13 mouse cellular contexts compared by ENCODE assay signal in genomic region chr2:163332368-163333055, GRCm38 (mm10).
DNase-seq lines count a peak whose midpoint lies in the region; ATAC-seq and TF ChIP-seq lines count a peak whose summit lies in the region.
"Had no signal": no experiment of that assay in that cellular context is flagged by ENCODE, and none has a peak within 500 bp of the region (broad histone marks: within the 10 kb centered on the region; RNA-seq: fewer than 3 reads in every experiment).

No protein-coding gene starts in this region.

- no peak overlapping the region for H3K4me3 ChIP-seq in forebrain, embryonic 15.5 days
- H3K4me3 ChIP-seq in forebrain, embryonic 12.5 days (replicated peaks), result no peak overlapping the region
- no peak overlapping the region for H3K4me3 ChIP-seq in forebrain, postnatal 0 days (ENCODE audit: low read depth, low read length)
- H3K4me3 ChIP-seq: limb, embryonic 12.5 days; stomach, embryonic 15.5 days had no signal

- no peaks in the 10 kb centered on the region for H3K36me3 ChIP-seq in forebrain, embryonic 15.5 days
- H3K36me3 ChIP-seq in forebrain, embryonic 12.5 days (replicated peaks), result no peaks in the 10 kb centered on the region
- no peaks in the 10 kb centered on the region for H3K36me3 ChIP-seq in forebrain, postnatal 0 days (ENCODE audit: insufficient read depth)
- H3K36me3 ChIP-seq: limb, embryonic 12.5 days; stomach, embryonic 15.5 days had no signal

- H3K4me1 ChIP-seq in forebrain, embryonic 15.5 days, result no peaks in the 10 kb centered on the region
- peaks cover 4% of the 10 kb centered on the region; the same call in 1 of the 2 replicates for H3K4me1 ChIP-seq in forebrain, embryonic 12.5 days
- no peaks in the 10 kb centered on the region for H3K4me1 ChIP-seq in forebrain, postnatal 0 days (ENCODE audit: insufficient read depth)
- H3K4me1 ChIP-seq: limb, embryonic 12.5 days; stomach, embryonic 15.5 days had no signal

- H3K9ac ChIP-seq in forebrain, embryonic 15.5 days (replicated peaks), result no peak overlapping the region
- no peak overlapping the region for H3K9ac ChIP-seq in forebrain, embryonic 12.5 days
- H3K9ac ChIP-seq in forebrain, postnatal 0 days, result no peak overlapping the region
- H3K9ac ChIP-seq: limb, embryonic 12.5 days; stomach, embryonic 15.5 days had no signal

- H3K4me2 ChIP-seq in forebrain, embryonic 15.5 days (replicated peaks), result no peak overlapping the region
- no peak overlapping the region for H3K4me2 ChIP-seq in forebrain, embryonic 12.5 days
- H3K4me2 ChIP-seq in forebrain, postnatal 0 days (ENCODE audit: low read depth), result no peak overlapping the region
- H3K4me2 ChIP-seq: limb, embryonic 12.5 days; stomach, embryonic 15.5 days had no signal

- H3K27me3 ChIP-seq in forebrain, embryonic 15.5 days, result peaks cover 32% of the 10 kb centered on the region
- H3K27me3 ChIP-seq in forebrain, embryonic 12.5 days, result peaks cover 23% of the 10 kb centered on the region
- H3K27me3 ChIP-seq in forebrain, postnatal 0 days (ENCODE audit: insufficient read depth, low read length), result peaks cover 24% of the 10 kb centered on the region

- TF ChIP-seq CTCF in forebrain, postnatal 0 days (IDR thresholded peaks at IDR 0.05; ENCODE audit: low read depth), result no peak

- peak; percentile 57 for DNase-seq in 3T3-L1 (ENCODE audit: low read depth, low spot score)
- DNase-seq in forebrain, postnatal 0 days, result peak; percentile 80
- DNase-seq in left cerebral cortex, adult 18-20 months (ENCODE audit: low spot score in 2 of 2), result peak; percentile 34 to 48
- no peak for DNase-seq in spleen, adult 12 weeks (ENCODE audit: low spot score)
- no peak for DNase-seq in kidney, adult 9 months
- no peak for DNase-seq in B cell, adult 2 months

- H3K27ac ChIP-seq in forebrain, embryonic 15.5 days (replicated peaks), result no peak overlapping the region
- H3K27ac ChIP-seq in forebrain, embryonic 12.5 days, result no peak overlapping the region
- no peak overlapping the region for H3K27ac ChIP-seq in forebrain, postnatal 0 days (ENCODE audit: low read depth, low read length)
- H3K27ac ChIP-seq: limb, embryonic 12.5 days; macrophage; stomach, embryonic 15.5 days had no signal

- H3K9me3 ChIP-seq in forebrain, embryonic 15.5 days, result no peaks in the 10 kb centered on the region
- no peaks in the 10 kb centered on the region for H3K9me3 ChIP-seq in forebrain, embryonic 12.5 days
- H3K9me3 ChIP-seq in forebrain, postnatal 0 days (ENCODE audit: low read length), result no peaks in the 10 kb centered on the region
- H3K9me3 ChIP-seq: limb, embryonic 12.5 days; stomach, embryonic 15.5 days had no signal

- 65% methylated on average over 13 of the region's 13 CpGs for WGBS in forebrain, embryonic 15.5 days
- WGBS in forebrain, embryonic 12.5 days, result 79% methylated on average over 13 of the region's 13 CpGs
- 52% methylated on average over 13 of the region's 13 CpGs for WGBS in forebrain, postnatal 0 days

- ATAC-seq in forebrain, embryonic 15.5 days (replicated peaks), result peak; percentile 45; the same call in 1 of the 2 replicates
- no peak for ATAC-seq in forebrain, embryonic 12.5 days (ENCODE audit: low FRiP score)
- peak; percentile 85 for ATAC-seq in forebrain, postnatal 0 days
- ATAC-seq: intestine, postnatal 0 days; Patski had no signal

Comparison
In these comparisons a context has a peak if more than half of its experiments do, and no peak if none do; other contexts are left out.
1. DNase-seq: peak in 3T3-L1 (single experiment), forebrain, postnatal 0 days (single experiment) and left cerebral cortex, adult 18-20 months (2 of 2); none in spleen, adult 12 weeks (single experiment), kidney, adult 9 months (single experiment) and B cell, adult 2 months (0 of 2).